Mouse (Mus musculus): ENCODE results near the gene Zfp385b.

Gene Zfp385b

DNA sequence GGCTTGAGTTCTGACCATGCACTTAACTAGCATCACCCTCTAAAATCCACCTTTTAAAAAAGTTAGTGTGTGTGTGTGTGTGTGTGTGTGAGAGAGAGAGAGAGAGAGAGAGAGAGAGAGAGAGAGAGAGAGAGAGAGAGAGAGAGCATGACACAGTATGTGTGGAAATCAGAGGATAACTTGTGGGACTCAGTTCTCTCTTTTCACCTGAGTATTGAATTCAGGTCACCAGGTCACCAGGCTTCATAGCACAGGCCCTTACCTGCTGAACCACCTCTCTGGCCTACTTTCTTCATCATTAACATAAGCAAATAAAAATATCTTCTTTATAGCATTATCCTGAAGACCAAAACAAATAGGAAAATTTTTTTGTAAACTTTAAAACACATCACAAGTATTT is at the start of gene Zfp385b:
Gene Zfp385b (minus strand): TSS at position 101 of the 400 bp plus-strand sequence.
- no peak for DNase-seq

GRCm38 (mm10) chr2:77863934-77864333 is 44.5 kb upstream of the Zfp385b start:
- DNase-seq: peak; percentile 3

DNA sequence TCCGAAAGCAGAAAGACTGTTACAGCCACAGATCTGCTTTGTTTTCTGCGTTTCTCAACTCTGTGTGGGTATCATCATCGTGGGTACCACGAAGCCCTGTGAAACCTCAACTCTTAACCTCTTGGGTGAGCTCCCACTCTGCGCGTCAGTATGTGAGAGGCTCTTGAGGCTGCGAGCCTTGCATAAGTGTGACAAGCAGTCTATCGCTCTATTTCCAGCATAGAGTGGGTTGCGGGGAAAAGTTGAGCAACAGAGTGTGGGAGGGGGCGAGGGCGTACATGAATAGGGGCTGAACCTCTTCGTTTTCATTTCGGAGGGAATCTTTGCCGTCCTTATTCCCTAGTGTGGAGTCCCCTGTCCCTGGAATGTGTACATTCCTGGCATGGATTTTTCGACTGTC is 44.1 kb upstream of the Zfp385b start:
- peak; percentile 19 for DNase-seq

- DNase-seq: no peak
Observed at GRCm38 (mm10) chr2:77841464-77841863, 22.0 kb upstream of the Zfp385b start.

DNA sequence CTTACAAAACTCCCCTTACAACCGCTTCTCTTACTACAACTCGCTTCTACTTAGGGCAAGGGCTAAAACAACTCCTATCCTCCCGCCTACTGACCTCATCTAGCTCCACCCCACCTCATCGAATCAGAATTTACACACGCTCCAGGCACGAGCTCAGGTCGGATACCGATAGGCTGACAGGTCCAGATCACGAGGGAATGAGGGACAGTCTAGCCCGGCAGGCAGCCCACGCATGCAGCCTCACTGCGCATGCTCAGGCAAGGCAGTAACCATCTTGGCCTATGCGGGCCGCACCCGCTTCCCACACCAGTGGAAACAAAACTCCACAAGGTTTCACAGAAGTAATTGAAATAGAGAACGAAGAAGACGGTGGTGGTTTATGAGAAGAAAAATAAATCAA is 20.1 kb upstream of the Zfp385b start:
- no peak for DNase-seq

DNA sequence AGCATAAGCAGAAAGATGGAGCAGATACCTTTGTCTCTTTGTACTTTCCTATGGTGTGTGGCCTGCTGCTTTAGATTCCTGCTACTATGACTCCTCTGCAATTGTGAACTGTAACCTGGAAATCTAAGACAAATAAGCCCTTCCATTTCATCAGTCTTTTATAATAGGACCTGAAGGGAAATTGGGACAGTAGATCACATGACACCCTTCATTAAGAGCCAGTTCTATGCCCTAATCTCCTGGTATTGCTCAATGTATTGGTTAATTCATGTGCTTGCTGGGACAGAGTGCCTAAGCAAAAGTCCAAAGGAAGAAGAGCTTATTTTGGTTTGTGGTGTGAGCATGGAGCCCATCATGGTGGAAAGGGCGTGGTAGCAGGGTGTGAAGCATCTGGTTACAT is 19.2 kb upstream of the Zfp385b start:
- no peak for DNase-seq

DNA sequence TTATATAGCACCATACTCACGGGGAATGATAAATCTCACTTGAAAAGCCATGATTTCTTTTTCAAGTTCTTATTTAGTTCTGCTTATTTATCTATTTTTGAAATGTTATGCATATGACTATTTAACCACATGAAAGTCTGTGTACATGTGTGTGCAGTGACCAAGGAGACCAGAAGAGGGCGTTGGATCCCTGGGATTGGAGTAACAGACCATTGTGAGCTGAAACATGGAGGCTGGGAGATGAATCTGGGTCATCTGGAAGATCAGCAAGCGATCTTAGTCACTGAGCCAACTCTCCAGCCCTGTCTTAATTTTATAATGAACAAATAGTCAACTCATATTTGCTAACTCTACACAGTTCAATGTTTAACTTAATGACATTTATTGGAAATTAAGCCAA is 16.3 kb upstream of the Zfp385b start:
- no peak for DNase-seq

- peak; percentile 4 for DNase-seq
Observed at GRCm38 (mm10) chr2:77826133-77826828, 6.8 kb upstream of the Zfp385b start.

GRCm38 (mm10) chr2:77823026-77823425 is 3.6 kb upstream of the Zfp385b start:
- no peak for DNase-seq

DNA sequence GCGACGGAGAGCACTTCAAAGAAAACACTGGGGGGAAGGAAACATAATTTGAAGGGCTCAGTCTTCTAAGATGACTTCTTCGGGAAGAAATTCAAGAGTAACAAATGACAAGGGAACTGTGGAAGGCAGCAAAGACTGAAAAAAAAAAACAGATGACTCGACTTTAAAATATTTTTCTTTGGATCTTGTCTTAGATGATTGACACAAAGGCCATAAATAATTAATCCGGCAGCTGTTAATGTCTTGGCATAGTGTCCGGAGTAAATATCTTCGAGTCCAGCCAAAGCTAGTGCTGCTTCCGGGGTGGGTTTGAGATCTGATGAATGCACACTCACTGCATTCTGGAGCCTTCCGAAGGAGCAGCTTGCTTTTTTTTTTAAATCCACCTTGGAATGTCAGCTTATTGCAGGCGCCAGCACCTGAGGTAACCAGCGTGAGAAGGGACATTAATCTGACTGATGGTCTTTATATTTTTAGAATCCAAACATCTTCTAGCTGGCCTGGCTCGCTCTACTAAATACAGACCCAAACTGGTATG is 2.0 kb downstream of the Zfp385b start:
- peak; percentile 5 for DNase-seq

- peak; percentile 24 for DNase-seq
Observed at GRCm38 (mm10) chr2:77816413-77817314, 2.8 kb downstream of the Zfp385b start.

- DNase-seq: peak; percentile 19
Observed at GRCm38 (mm10) chr2:77815775-77816412, 3.5 kb downstream of the Zfp385b start.

DNA sequence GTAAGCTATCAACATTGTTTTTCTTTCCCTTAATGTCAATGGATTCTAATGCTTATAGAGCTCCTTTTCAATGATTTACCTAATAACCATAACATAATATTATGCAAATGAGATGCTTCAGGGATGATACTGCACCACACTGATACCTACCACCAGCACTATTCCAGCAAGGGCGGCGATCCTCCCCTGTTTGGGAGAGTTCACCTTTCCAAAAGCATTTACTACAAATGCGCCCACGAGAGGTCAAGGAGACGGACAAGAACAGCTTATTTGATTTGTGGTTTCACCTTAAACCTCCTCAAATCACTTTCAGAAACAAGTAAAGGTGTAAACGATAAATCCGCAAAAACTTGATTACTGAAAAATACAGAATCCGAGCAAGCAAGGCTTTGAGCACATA is 4.5 kb downstream of the Zfp385b start:
- DNase-seq: no peak

GRCm38 (mm10) chr2:77813029-77813428 is 6.4 kb downstream of the Zfp385b start:
- no peak for DNase-seq

DNA sequence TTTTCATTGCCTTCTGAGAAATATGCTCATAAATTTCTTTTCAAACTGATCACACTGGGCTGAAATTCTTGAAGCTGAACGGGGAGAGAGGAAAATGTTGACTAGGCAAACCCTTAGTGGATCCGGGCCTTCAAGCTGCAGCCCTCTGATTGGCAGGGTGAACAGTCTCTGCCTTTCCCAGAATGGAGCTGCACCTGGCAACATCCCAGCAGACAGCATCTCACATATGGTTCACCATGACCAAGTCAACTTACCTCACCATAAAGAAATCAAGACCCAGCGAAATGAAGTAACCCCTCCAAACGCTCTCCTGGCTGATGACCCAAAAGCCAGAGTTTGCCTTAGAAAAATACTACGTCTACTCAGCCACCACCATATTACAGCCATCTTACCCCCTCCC is 8.7 kb downstream of the Zfp385b start:
- no peak for DNase-seq

DNA sequence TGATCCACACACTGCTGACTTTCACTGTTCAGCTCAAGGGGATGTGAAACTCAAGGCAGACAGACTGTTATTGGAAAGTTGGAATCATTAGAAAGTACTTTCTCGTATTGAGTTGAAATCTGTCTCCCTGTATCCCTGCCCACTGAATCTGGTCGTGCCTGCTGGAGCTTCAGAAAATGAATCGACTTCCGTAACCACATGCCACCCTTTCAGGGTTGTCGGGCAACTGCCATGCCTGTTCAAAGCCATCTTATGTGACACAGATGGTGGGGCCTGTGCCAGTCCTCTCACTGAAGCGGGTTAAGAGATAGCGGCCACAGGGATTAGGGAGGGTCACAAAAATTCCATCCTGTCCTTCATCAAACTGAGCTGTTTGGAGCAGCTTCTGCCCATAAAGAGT is 14.7 kb downstream of the Zfp385b start:
- DNase-seq: no peak

GRCm38 (mm10) chr2:77802291-77802690 is 17.1 kb downstream of the Zfp385b start:
- DNase-seq: no peak

- no peak for DNase-seq
Observed at GRCm38 (mm10) chr2:77801430-77801829, 18.0 kb downstream of the Zfp385b start.

GRCm38 (mm10) chr2:77801009-77801408 is 18.4 kb downstream of the Zfp385b start:
- no peak for DNase-seq

DNA sequence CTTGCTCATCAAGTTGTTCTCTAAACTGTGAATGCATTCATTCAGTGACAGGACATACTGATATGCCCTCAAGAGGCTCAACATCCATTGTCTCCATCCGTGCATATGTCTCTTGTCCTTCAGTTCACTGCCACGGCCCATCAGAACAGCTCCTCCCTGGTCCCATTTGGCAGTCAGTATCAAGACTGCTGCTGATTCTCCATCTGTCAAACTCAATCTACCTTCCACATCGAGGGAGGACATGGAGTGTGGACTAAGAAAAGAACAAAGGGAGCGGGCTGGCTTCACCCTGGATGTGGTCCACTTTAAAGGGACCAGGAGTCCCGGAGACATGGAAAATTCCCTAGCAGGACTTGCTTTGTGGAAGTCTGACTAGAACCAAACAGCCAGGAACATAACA is 22.2 kb downstream of the Zfp385b start:
- no peak for DNase-seq

- peak; percentile 49 for DNase-seq
Observed at GRCm38 (mm10) chr2:77795859-77796552, 23.4 kb downstream of the Zfp385b start.

DNA sequence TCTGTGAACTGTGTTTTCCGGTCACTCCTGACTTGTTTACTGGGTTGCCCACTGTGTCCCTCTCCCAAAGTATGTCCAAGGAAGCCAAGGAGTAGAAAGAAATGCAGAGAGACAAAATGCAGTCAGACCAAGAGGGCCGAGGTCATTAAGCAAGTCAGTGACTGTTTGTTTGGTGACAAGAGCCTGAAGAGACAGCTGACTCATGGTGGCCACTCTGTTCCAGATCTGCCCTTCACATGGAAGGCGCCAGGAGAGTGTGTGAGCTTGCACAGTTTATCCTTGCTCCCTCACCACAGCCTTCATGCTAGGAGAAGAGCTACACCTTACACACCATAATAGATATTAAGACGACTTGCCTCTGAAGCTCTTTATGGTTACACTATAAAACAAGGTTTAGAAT is 28.6 kb downstream of the Zfp385b start:
- DNase-seq: no peak

GRCm38 (mm10) chr2:77790295-77790694 is 29.1 kb downstream of the Zfp385b start:
- DNase-seq: no peak

Data from lung, postnatal 10 days (tissue).